Mouse (Mus musculus) heart, adult 2 months (tissue): ENCODE results near the gene Mmgt2. TPM values are rescaled to one million over a fixed set of nuclear protein-coding genes. Genes with fewer than 3 reads are reported as not detected.

ENCODE experiments used
- DNase-seq, 2 experiments: peaks; one replicate each; pipeline ENCODE4 v3.0.0; 2021
- H3K27ac ChIP-seq: fragments of 200-600 bp; 2 replicates; pipeline ENCODE4 v1.8.1; 2022
- H3K27me3 ChIP-seq: fragments of 200-500 bp; 2 replicates; pipeline ENCODE4 v1.6.1; 2012; ENCODE audit warnings: mild to moderate bottlenecking, low read length, inconsistent platforms, mixed read lengths; ENCODE audit not compliant: control insufficient read depth, insufficient read depth
- H3K36me3 ChIP-seq: fragments of 200-500 bp; 2 replicates; pipeline ENCODE4 v1.6.1; 2012; ENCODE audit warnings: low read length, inconsistent platforms; ENCODE audit not compliant: control insufficient read depth, insufficient read depth
- H3K4me1 ChIP-seq: fragments of 200-500 bp; 2 replicates; pipeline ENCODE4 v1.6.1; 2011; ENCODE audit warnings: low read length; ENCODE audit not compliant: control insufficient read depth, insufficient read depth
- H3K4me3 ChIP-seq: fragments of 200-600 bp; 2 replicates; pipeline ENCODE4 v1.8.1; 2022
- H3K79me2 ChIP-seq: fragments of 200-500 bp; replicated peaks from 2 replicates; pipeline ENCODE4 v1.6.1; 2012; ENCODE audit warnings: mild to moderate bottlenecking, inconsistent platforms, low read length, moderate library complexity, mixed read lengths; ENCODE audit not compliant: control insufficient read depth, insufficient read depth
- H3K9ac ChIP-seq: fragments of 200-500 bp; 2 replicates; pipeline ENCODE4 v1.6.1; 2012; ENCODE audit warnings: low read depth, mild to moderate bottlenecking, control low read depth, inconsistent platforms, low read length, mixed read lengths
- CTCF ChIP-seq: fragments of 200-600 bp; IDR thresholded peaks from 2 replicates; pipeline ENCODE4 v1.8.1; 2022; ENCODE audit warnings: antibody characterized with exemption, mild to moderate bottlenecking, moderate library complexity
- EP300 ChIP-seq: fragments of 200-500 bp; IDR thresholded peaks from 2 replicates; pipeline ENCODE4 v1.6.1; 2011; ENCODE audit warnings: low read depth, low read length, control low read depth; ENCODE audit not compliant: insufficient read depth
- POLR2A ChIP-seq: fragments of 200-500 bp; IDR thresholded peaks from 2 replicates; pipeline ENCODE4 v1.6.1; 2011; ENCODE audit warnings: mild to moderate bottlenecking, low read depth, low read length, control low read depth; ENCODE audit not compliant: insufficient read depth
- WGBS: fragments of 180-500 bp; shearing (Covaris S2); methylation state at CpG from one replicate; pipeline ENCODE4 v1.1.7; 2018; 5-methylcytosine and 5-hydroxymethylcytosine counted together
- intact Hi-C: fragments of 180-260 bp; cut with DNase I; formaldehyde crosslinking; loops from one replicate; pipeline ENCODE4 v1.15.1; 2025
- polyA plus RNA-seq: library from polyadenylated mRNA; depleted of rRNA; stranded (reverse); fragments of >200 nt; gene quantifications from 2 replicates; pipeline ENCODE4 v1.2.3, GENCODE M21; 2012
- total RNA-seq, 2 experiments: library from RNA; stranded (reverse); gene quantifications; 2 replicates each; pipeline ENCODE4 v1.2.3; 2021

Mmgt2 gene
- total and polyA plus RNA-seq, 3 experiments, result 5.8 to 8.7 (median 8.6) TPM

- Histone ChIP-seq H3K27ac (peak overlapping the region; percentile 65), H3K4me1 (peaks cover 8% of the 10 kb centered on the region), H3K4me3 (no peak overlapping the region), H3K9ac (no peak overlapping the region), H3K27me3 (no peaks in the 10 kb centered on the region), H3K36me3 (no peaks in the 10 kb centered on the region), H3K79me2 (no peaks in the 10 kb centered on the region)
- no peak for DNase-seq
- TF ChIP-seq POLR2A, result no peak
- no peak for TF ChIP-seq EP300
- no peak for TF ChIP-seq CTCF
- 22% methylated on average over 11 of the region's 11 CpGs for WGBS
- intact Hi-C loops, result no loop called here
These were observed 12.2 kb upstream of the Mmgt2 start for GRCm38 (mm10) chr11:62636105-62636839.

DNA sequence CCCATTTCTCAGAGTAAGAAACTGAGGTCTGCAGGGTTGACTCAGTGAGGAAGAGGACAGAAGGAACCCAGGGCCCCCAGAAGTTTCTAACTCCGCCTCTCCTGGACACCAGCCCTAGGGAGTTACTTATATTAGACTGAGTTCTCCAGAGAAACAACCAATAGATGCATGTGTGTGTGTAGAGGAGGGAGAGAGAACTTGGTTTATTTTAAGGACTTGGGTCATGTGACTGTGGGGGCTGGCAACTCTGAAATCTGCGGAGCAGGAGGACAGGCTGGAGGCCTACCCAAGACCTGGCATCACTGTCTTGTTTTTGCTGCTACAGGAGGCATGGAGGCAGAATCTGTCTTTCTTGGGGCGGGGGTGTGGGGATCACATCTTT is 11.6 kb upstream of the Mmgt2 start:
- no peaks in the 10 kb centered on the region for H3K27me3 ChIP-seq
- intact Hi-C loops, result no loop called here
- no peak overlapping the region for H3K9ac ChIP-seq
- TF ChIP-seq EP300, result no peak
- no peak for TF ChIP-seq CTCF
- TF ChIP-seq POLR2A, result peak; percentile 44; the same call in 1 of the 2 replicates
- 40% methylated on average over 3 of the region's 3 CpGs for WGBS
- H3K27ac ChIP-seq, result peak overlapping the region; percentile 65
- DNase-seq, result peak in 1 of 2 experiments; percentile 62
- H3K36me3 ChIP-seq, result no peaks in the 10 kb centered on the region
- H3K4me3 ChIP-seq, result no peak overlapping the region
- H3K79me2 ChIP-seq, result no peaks in the 10 kb centered on the region
- peaks cover 9% of the 10 kb centered on the region for H3K4me1 ChIP-seq

- intact Hi-C loops, result no loop called here
- Histone ChIP-seq H3K4me1 (peaks cover 12% of the 10 kb centered on the region), H3K9ac (no peak overlapping the region), H3K79me2 (no peaks in the 10 kb centered on the region), H3K27ac (peak overlapping the region; percentile 55), H3K27me3 (no peaks in the 10 kb centered on the region), H3K36me3 (no peaks in the 10 kb centered on the region), H3K4me3 (no peak overlapping the region)
- 62% methylated on average over 5 of the region's 5 CpGs for WGBS
- DNase-seq, result no peak
- TF ChIP-seq CTCF, result no peak
- no peak for TF ChIP-seq EP300
- no peak for TF ChIP-seq POLR2A
These were observed 11.1 kb upstream of the Mmgt2 start for GRCm38 (mm10) chr11:62637401-62637800.

- Histone ChIP-seq H3K4me1 (peaks cover 15% of the 10 kb centered on the region), H3K4me3 (no peak overlapping the region), H3K36me3 (no peaks in the 10 kb centered on the region), H3K27ac (no peak overlapping the region), H3K79me2 (no peaks in the 10 kb centered on the region), H3K9ac (no peak overlapping the region), H3K27me3 (no peaks in the 10 kb centered on the region)
- TF ChIP-seq EP300, result no peak
- no peak for TF ChIP-seq CTCF
- no peak for TF ChIP-seq POLR2A
- WGBS, result 86% methylated on average over 6 of the region's 6 CpGs
- DNase-seq, result no peak
- intact Hi-C loops, result no loop called here
These were observed 10.7 kb upstream of the Mmgt2 start for GRCm38 (mm10) chr11:62637806-62638205.

DNA sequence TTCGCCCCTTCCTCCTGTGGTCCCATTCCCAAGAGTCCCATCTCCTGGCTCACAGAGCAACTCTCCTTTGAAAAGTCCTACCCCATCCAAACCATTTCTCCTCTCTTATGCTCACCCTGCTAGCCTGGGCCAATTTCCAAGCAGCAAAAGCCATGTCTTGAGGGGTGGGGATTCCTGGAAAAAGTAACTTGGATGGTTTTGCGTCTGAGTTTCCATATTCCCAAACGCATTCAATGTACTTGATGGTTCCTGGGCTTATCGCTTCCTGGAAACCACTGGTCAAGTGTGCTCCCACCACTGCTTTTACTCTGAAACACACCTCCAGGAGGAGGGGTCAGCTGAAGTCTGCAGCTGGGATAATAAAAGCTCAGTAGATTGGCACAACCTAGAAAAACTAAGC is 10.1 kb upstream of the Mmgt2 start:
- H3K27me3 ChIP-seq, result no peaks in the 10 kb centered on the region
- H3K4me1 ChIP-seq, result peaks cover 19% of the 10 kb centered on the region
- H3K27ac ChIP-seq, result no peak overlapping the region; the same call in 1 of the 2 replicates
- H3K9ac ChIP-seq, result no peak overlapping the region
- no peak for DNase-seq
- TF ChIP-seq CTCF (no peak), POLR2A (no peak), EP300 (no peak)
- H3K4me3 ChIP-seq, result no peak overlapping the region
- WGBS, result 62% methylated on average over 4 of the region's 4 CpGs
- intact Hi-C loops, result no loop called here
- H3K79me2 ChIP-seq, result no peaks in the 10 kb centered on the region
- H3K36me3 ChIP-seq, result no peaks in the 10 kb centered on the region

- no peak for DNase-seq
- H3K9ac ChIP-seq, result no peak overlapping the region
- no peaks in the 10 kb centered on the region for H3K27me3 ChIP-seq
- no peak for TF ChIP-seq CTCF
- TF ChIP-seq POLR2A, result no peak
- no peak for TF ChIP-seq EP300
- H3K4me1 ChIP-seq, result peaks cover 29% of the 10 kb centered on the region
- WGBS, result 60% methylated on average over 3 of the region's 3 CpGs
- H3K79me2 ChIP-seq, result no peaks in the 10 kb centered on the region
- intact Hi-C loops, result no loop called here
- no peak overlapping the region for H3K27ac ChIP-seq
- H3K4me3 ChIP-seq, result no peak overlapping the region
- H3K36me3 ChIP-seq, result no peaks in the 10 kb centered on the region; the same call in 1 of the 2 replicates
These were observed 8.1 kb upstream of the Mmgt2 start for GRCm38 (mm10) chr11:62640378-62640777.
